Mouse (Mus musculus) embryonic facial prominence, embryonic 15.5 days (tissue): Measurements from ENCODE around the gene Atoh8. TPM values are rescaled to one million over a fixed set of nuclear protein-coding genes. Genes with fewer than 3 reads are reported as not detected.

Source experiments
- ATAC-seq: fragments of 200-750 bp; cut with Nextera tagmentation; 2 replicates; pipeline ENCODE4 v1.8.0; 2017; ENCODE audit warnings: low read depth, moderate TSS enrichment; ENCODE audit not compliant: insufficient number of reproducible peaks, low FRiP score, low TSS enrichment
- H3K27ac ChIP-seq: fragments of 300-500 bp; sonication (generic); replicated peaks from 2 replicates; pipeline ENCODE4 v1.5.1; 2015; ENCODE audit warnings: mild to moderate bottlenecking, inconsistent platforms
- H3K27me3 ChIP-seq: fragments of 300-500 bp; sonication (generic); 2 replicates; pipeline ENCODE4 v1.6.1; 2015; ENCODE audit warnings: inconsistent platforms
- H3K36me3 ChIP-seq: fragments of 300-500 bp; sonication (generic); 2 replicates; pipeline ENCODE4 v1.6.1; 2015; ENCODE audit warnings: mild to moderate bottlenecking, inconsistent platforms
- H3K4me1 ChIP-seq: fragments of 300-500 bp; sonication (generic); 2 replicates; pipeline ENCODE4 v1.6.1; 2015; ENCODE audit warnings: inconsistent platforms
- H3K4me2 ChIP-seq: fragments of 300-500 bp; sonication (generic); replicated peaks from 2 replicates; pipeline ENCODE4 v1.6.1; 2015; ENCODE audit warnings: mild to moderate bottlenecking, inconsistent platforms
- H3K4me3 ChIP-seq: fragments of 300-500 bp; sonication (generic); replicated peaks from 2 replicates; pipeline ENCODE4 v1.5.1; 2015; ENCODE audit warnings: mild to moderate bottlenecking, inconsistent platforms
- H3K9ac ChIP-seq: fragments of 300-500 bp; sonication (generic); 2 replicates; pipeline ENCODE4 v1.6.1; 2015; ENCODE audit warnings: inconsistent platforms
- H3K9me3 ChIP-seq: fragments of 300-500 bp; sonication (generic); replicated peaks from 2 replicates; pipeline ENCODE4 v1.6.1; 2016; ENCODE audit warnings: inconsistent platforms
- WGBS: fragments of 180-500 bp; shearing (Covaris S2); methylation state at CpG from one replicate; pipeline ENCODE4 v1.1.7; 2015; 5-methylcytosine and 5-hydroxymethylcytosine counted together
- polyA plus RNA-seq: library from polyadenylated mRNA; unstranded; fragments of >200 nt; fragmentation: Nextera tagmentation; extraction: Ambion mirVana; gene quantifications from 2 replicates; pipeline ENCODE4 v1.2.1, GENCODE M21; 2015

Atoh8 gene
- polyA plus RNA-seq, 1 experiment from 2014 or later, result 18.0 TPM

DNA sequence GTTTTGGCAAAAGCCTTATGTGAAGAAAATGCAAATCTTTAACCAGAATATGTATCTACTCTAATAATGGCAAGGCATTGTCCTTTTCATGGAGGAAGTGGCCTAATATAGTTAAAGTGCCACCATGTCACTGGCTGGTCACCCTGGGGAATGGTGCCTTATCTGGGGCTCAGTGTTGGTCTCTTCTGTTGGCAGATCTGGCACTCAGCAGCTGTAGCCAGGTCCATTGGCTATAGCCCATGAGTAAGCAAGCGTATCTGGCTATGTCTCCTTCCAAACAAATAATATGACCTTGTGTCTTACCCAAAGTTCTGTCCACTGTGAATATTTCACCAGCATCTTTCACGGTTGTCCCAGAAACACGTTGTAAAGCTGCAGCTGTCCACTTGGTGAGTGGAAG is 64.0 kb downstream of the Atoh8 start:
- no peaks in the 10 kb centered on the region for H3K36me3 ChIP-seq
- H3K9ac ChIP-seq, result no peak overlapping the region
- no peak overlapping the region for H3K27ac ChIP-seq
- no peak for ATAC-seq
- no peaks in the 10 kb centered on the region for H3K4me1 ChIP-seq
- WGBS, result 87% methylated on average over 3 of the region's 3 CpGs
- H3K4me3 ChIP-seq, result no peak overlapping the region
- H3K27me3 ChIP-seq, result no peaks in the 10 kb centered on the region
- H3K9me3 ChIP-seq, result no peaks in the 10 kb centered on the region
- H3K4me2 ChIP-seq, result no peak overlapping the region

DNA sequence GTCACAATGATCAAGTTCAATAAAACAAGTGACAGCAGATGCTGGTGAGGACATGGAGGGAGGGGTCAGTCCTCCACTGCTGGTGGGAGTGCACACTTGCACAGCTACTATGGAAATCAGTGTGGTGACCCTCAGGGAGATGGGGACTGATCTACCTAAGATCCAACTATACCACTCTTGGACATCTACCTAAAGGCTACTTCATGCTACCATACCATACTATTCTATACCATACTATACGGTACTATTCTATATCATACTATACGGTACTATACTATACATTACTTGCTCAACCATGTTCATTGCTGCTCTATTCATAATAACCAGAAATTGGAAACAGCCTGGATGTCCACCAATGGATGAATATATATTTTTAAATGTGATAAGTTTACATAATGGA is 69.5 kb downstream of the Atoh8 start:
- H3K4me2 ChIP-seq, result no peak overlapping the region
- no peak overlapping the region for H3K4me3 ChIP-seq
- H3K27ac ChIP-seq, result no peak overlapping the region
- no peaks in the 10 kb centered on the region for H3K9me3 ChIP-seq
- H3K36me3 ChIP-seq, result no peaks in the 10 kb centered on the region
- ATAC-seq, result no peak
- WGBS, result 29% methylated on average over 2 of the region's 2 CpGs
- H3K4me1 ChIP-seq, result peaks cover 9% of the 10 kb centered on the region; the same call in 1 of the 2 replicates
- H3K9ac ChIP-seq, result no peak overlapping the region
- no peaks in the 10 kb centered on the region for H3K27me3 ChIP-seq

DNA sequence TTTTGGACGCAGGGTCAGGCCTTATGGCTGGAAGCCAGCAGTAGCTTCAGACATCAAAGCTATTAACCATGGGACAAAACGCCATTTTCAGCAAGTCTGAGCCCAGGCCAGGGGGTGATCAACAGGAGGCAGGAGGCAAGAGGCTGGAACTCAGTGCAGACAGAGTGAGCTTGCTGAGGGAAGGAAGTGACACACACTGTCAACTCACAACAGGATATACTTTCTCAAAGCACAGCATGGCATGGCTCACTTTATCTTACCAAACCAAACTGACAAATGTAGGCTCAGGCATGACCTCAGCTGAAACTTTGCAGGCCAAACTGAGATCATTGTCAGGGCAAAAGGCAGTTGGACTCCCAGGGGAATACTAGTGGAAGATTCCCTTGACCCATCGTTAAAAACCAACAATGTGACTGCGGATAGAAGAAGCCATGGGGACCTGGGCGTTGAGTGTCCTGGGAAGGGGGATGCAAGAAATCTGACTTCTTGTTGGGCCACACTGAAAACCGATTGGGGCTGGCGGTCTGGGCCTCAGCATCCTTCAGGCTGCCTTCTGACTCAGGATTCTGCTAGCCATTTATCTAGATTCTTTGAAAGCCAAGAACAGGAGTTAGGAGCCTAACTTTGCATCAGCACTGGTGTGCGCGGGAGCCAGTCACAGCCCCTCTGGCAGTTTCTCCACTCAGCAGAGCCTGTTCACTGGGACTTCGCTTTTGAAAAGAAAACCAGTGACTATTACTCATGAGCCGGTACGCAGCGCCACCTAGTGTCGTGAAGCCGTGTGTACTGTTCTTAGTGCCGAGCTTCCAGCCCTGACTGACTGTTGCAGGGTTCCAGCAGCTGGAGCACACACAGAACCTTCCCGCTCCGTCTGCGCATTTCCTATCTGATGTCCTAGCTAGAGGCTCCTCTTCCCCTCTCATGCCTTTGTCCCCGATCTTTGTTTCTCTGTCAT is 70.8 kb downstream of the Atoh8 start:
- Histone ChIP-seq H3K9me3 (no peaks in the 10 kb centered on the region), H3K4me1 (peaks cover 9% of the 10 kb centered on the region; the same call in 1 of the 2 replicates), H3K9ac (no peak overlapping the region), H3K36me3 (no peaks in the 10 kb centered on the region), H3K27ac (no peak overlapping the region), H3K4me2 (0 out of 2 replicates have a peak overlapping the region, but pooled peaks have one; percentile 21), H3K27me3 (no peaks in the 10 kb centered on the region), H3K4me3 (no peak overlapping the region)
- 18% methylated on average over 20 of the region's 20 CpGs for WGBS
- ATAC-seq, result peak; percentile 71

DNA sequence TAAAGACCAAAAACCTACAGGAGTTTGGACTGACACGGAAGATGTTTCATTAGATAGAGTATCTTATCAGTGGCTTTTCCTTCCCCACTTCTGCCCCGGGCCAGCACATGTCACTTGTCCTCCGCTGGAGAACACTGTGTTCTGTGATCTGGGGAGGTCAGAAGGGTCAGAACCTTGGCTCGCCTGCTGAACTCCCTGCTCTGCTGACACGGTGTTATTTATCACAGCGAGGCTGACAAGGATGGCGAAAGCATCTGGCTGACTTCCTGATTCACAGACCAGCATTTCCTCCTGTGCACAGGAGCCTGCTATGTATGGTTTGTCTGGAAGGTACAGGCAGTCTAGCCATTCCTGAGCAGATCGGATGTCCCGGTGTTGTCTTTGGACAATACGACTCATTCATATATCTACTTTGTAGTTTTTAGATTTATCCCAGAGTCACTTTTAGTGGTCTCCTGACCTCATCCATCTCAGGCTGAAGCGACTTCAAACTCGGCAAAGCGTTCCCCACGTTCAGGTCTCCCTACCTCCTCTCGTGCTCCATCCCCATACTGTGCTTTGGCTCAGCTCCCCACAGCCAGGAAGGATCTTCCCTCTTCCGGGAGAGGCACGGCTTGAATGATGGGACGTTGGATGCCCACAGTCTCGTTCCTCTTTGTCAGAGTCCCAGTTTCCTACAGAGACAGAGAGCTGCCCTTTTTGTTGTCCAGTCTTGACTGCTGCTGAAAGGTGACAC is 73.1 kb downstream of the Atoh8 start:
- no peak overlapping the region for H3K9ac ChIP-seq
- no peak overlapping the region for H3K4me2 ChIP-seq
- H3K36me3 ChIP-seq, result no peaks in the 10 kb centered on the region
- H3K4me1 ChIP-seq, result peaks cover 9% of the 10 kb centered on the region; the same call in 1 of the 2 replicates
- no peaks in the 10 kb centered on the region for H3K27me3 ChIP-seq
- H3K9me3 ChIP-seq, result no peaks in the 10 kb centered on the region
- H3K4me3 ChIP-seq, result no peak overlapping the region
- ATAC-seq, result no peak
- WGBS, result 25% methylated on average over 19 of the region's 19 CpGs
- H3K27ac ChIP-seq, result no peak overlapping the region

DNA sequence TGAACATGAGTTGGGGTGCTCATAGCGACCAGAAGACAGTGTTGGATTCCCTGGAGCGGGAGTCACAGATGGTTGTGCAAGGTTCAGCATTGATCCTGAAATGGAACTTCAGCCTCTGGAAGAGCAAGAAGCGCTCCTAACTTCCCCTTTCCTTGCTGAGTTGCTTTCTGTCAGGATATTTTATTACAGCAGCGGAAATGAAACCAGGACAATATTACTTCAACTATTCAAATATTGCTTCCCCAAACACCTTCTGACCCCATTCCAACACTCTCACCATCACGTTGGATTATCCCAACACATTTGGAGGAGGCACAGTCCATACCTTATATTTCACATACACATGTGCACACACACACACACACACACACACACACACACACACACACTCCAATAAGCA is 73.6 kb downstream of the Atoh8 start:
- H3K36me3 ChIP-seq, result no peaks in the 10 kb centered on the region
- no peaks in the 10 kb centered on the region for H3K27me3 ChIP-seq
- no peak overlapping the region for H3K4me3 ChIP-seq
- H3K4me1 ChIP-seq, result peaks cover 9% of the 10 kb centered on the region; the same call in 1 of the 2 replicates
- no peak overlapping the region for H3K9ac ChIP-seq
- H3K9me3 ChIP-seq, result no peaks in the 10 kb centered on the region
- 76% methylated on average over 5 of the region's 5 CpGs for WGBS
- no peak overlapping the region for H3K27ac ChIP-seq
- no peak overlapping the region for H3K4me2 ChIP-seq
- no peak for ATAC-seq

DNA sequence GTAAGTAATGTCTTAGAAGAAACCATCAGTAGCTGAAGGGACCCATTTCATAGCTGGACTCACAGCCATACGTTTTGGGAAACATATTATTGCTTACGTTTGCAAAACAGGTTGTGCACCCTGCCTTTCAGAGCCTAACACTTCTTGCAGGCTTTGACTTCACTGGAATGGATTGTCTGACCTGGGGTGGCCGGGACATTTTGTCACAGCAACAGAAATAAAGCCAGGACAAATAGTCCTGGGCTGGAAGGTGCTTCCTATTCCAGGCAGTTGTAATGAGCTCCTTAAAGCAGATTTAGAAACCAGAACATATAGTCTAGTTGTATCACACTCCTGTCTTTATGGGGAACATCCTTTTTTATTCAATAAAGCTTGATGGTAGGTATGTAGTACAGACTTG is 74.4 kb downstream of the Atoh8 start:
- 88% methylated on average over 3 of the region's 3 CpGs for WGBS

DNA sequence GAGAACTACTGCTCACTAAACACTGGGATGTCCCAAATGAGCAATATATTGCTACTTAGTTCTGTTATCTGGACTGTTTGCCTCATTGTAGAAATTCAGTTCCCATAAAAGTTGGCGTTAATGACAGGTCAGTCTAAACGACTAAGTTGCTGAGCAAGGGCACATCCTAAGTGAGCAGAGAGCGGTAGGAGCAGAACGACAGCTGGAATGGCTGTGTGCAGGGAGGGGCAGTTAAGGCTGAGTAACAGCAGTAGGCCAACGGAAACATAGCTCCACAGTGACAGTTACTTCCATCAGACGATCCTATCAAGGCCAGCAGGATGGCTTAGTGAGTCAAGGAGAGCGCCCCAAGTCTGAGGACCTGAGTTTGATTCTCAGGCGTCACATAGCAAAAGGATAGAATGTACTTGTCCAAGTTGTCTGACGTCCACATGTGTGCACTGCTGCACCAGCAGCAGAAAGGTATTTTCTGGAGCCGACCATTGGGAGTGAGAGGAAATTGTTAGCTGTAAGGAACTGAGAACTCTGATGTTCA is 75.4 kb downstream of the Atoh8 start:
- Histone ChIP-seq H3K27ac (no peak overlapping the region), H3K36me3 (peaks cover 4% of the 10 kb centered on the region; the same call in 1 of the 2 replicates), H3K4me3 (no peak overlapping the region), H3K4me2 (no peak overlapping the region), H3K4me1 (peaks cover 7% of the 10 kb centered on the region; the same call in 1 of the 2 replicates), H3K27me3 (no peaks in the 10 kb centered on the region), H3K9me3 (no peaks in the 10 kb centered on the region), H3K9ac (no peak overlapping the region)
- 75% methylated on average over 10 of the region's 10 CpGs for WGBS
- ATAC-seq, result no peak

More for the DNA sequence above, 74.4 kb downstream of the Atoh8 start:
- no peak overlapping the region for H3K4me2 ChIP-seq
- no peak overlapping the region for H3K27ac ChIP-seq
- peaks cover 9% of the 10 kb centered on the region; the same call in 1 of the 2 replicates for H3K4me1 ChIP-seq
- H3K4me3 ChIP-seq, result no peak overlapping the region
- no peak overlapping the region for H3K9ac ChIP-seq
- no peaks in the 10 kb centered on the region for H3K36me3 ChIP-seq
- no peaks in the 10 kb centered on the region for H3K9me3 ChIP-seq
- ATAC-seq, result no peak
- no peaks in the 10 kb centered on the region for H3K27me3 ChIP-seq

DNA sequence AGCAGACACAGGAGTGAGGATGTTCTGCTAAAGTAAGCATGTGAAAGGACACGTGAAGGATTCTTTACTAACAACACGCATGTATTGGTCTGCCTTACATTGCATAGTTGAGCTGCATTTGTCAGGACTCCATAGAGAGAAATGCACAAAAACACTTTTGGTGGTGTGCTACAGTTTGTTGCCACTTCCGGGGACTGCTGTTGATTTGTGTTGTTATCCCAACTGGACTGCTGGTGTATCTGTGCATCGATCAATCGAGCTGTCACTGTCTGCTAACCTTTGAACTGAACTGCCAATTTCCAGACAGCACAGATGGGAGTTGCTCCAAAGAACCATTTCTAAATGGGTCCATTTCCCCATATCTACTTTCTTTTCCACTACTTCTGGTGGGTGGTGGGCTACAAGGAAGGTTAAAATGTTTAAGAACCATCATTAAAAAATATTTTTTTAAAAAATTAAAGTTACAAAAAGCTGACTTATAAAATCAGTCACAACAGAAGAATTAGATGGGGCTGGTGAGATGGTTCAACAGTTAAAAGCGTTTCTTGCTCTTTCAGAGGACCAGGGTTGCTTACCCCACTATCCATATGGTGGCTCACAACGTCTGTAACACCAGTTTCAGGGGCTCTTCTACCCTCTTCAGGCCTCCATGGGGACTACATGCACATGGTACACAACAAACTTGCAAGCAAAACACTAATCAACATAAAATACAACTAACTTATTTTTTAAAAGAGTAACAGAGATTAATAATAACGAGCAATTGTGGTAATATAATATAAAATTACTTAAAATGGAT is 76.2 kb downstream of the Atoh8 start:
- H3K36me3 ChIP-seq, result peaks cover 8% of the 10 kb centered on the region; the same call in 1 of the 2 replicates
- H3K4me3 ChIP-seq, result no peak overlapping the region
- no peak overlapping the region for H3K9ac ChIP-seq
- H3K4me2 ChIP-seq, result no peak overlapping the region
- no peaks in the 10 kb centered on the region for H3K4me1 ChIP-seq
- H3K27ac ChIP-seq, result no peak overlapping the region
- 84% methylated on average over 8 of the region's 8 CpGs for WGBS
- no peaks in the 10 kb centered on the region for H3K27me3 ChIP-seq
- no peak for ATAC-seq
- H3K9me3 ChIP-seq, result no peaks in the 10 kb centered on the region
